Mouse (Mus musculus) embryo, embryonic 10.5 days (tissue): ENCODE results near the gene Ctf1.
"Not testable (repeated sequence)": the region's sequence is repeated elsewhere in the genome, so short reads cannot be mapped to it uniquely, and the experiment has no call there.

Experiments
- DNase-seq: peaks from one replicate; pipeline ENCODE4 v3.0.0-alpha.2; 2015; ENCODE audit warnings: low spot score

Gene Ctf1

GRCm38 (mm10) chr7:127693730-127694129 is 18.8 kb upstream of the Ctf1 start:
- not testable (repeated sequence) for DNase-seq

GRCm38 (mm10) chr7:127698986-127699385 is 13.6 kb upstream of the Ctf1 start:
- DNase-seq, result no peak

- DNase-seq, result no peak
Observed at GRCm38 (mm10) chr7:127700712-127701331, 11.7 kb upstream of the Ctf1 start.

- DNase-seq, result no peak
Observed at GRCm38 (mm10) chr7:127703561-127704178, 8.9 kb upstream of the Ctf1 start.

GRCm38 (mm10) chr7:127704598-127704997 is 7.9 kb upstream of the Ctf1 start:
- no peak for DNase-seq

GRCm38 (mm10) chr7:127705706-127706105 is 6.8 kb upstream of the Ctf1 start:
- DNase-seq, result no peak

GRCm38 (mm10) chr7:127707045-127707956 is 5.2 kb upstream of the Ctf1 start:
- DNase-seq, result peak; percentile 71

- no peak for DNase-seq
Observed at GRCm38 (mm10) chr7:127707957-127708206, 4.7 kb upstream of the Ctf1 start.

- DNase-seq, result peak; percentile 98
Observed at GRCm38 (mm10) chr7:127708207-127709078, 4.1 kb upstream of the Ctf1 start, which contains the start of gene Bcl7c. Bcl7c (minus strand) TSS chr7:127708933.

GRCm38 (mm10) chr7:127709261-127709979 is 3.1 kb upstream of the Ctf1 start:
- DNase-seq, result no peak

GRCm38 (mm10) chr7:127711031-127711430 is 1.5 kb upstream of the Ctf1 start:
- DNase-seq, result no peak

- no peak for DNase-seq
Observed at GRCm38 (mm10) chr7:127711456-127711855, 1.1 kb upstream of the Ctf1 start.

GRCm38 (mm10) chr7:127714816-127715215 is 2.3 kb downstream of the Ctf1 start:
- no peak for DNase-seq

- peak; percentile 76 for DNase-seq
Observed at GRCm38 (mm10) chr7:127716992-127717391, 4.5 kb downstream of the Ctf1 start.

- DNase-seq, result no peak
Observed at GRCm38 (mm10) chr7:127718339-127718738, 5.8 kb downstream of the Ctf1 start.

GRCm38 (mm10) chr7:127719258-127719657 is 6.7 kb downstream of the Ctf1 start:
- no peak for DNase-seq

GRCm38 (mm10) chr7:127725490-127725889 is 13.0 kb downstream of the Ctf1 start:
- no peak for DNase-seq

- DNase-seq, result no peak
Observed at GRCm38 (mm10) chr7:127725924-127726323, 13.4 kb downstream of the Ctf1 start.

- no peak for DNase-seq
Observed at GRCm38 (mm10) chr7:127727898-127728297, 15.4 kb downstream of the Ctf1 start.

- DNase-seq, result no peak
Observed at GRCm38 (mm10) chr7:127730170-127730569, 17.6 kb downstream of the Ctf1 start.

GRCm38 (mm10) chr7:127732066-127732465 is 19.5 kb downstream of the Ctf1 start, which contains the start of gene Ctf2:
Ctf2 (minus strand) TSS chr7:127732166.
- DNase-seq, result not testable (repeated sequence)
